Mouse (Mus musculus): ENCODE results near the gene Ung. TPM values are rescaled to one million over a fixed set of nuclear protein-coding genes. Genes with fewer than 3 reads are reported as not detected.
A peak's percentile ranks its signal among the peaks of the same experiment; 100 is the strongest.

The Ung gene
- polyA plus RNA-seq, 1 experiment from 2014 or later, result 18.1 TPM

DNA sequence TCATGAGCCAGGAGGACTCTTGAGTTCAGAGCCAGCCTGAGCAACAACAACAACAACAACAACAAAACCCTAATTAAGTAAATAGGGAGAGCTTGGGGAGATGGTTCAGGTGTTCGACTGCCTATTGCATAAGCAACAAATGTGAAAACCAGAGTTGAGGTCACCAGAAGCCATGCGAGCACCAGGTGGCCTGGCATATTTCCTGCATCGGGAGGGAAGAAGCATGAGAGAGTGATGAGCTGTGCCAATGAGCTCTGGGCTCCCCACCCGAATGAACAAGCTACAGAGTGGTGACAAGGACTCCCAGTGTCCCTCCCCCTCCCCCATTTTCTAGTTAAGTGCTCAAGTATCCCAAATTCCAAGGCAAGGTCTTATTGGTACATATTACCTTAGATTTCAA is 28.3 kb upstream of the Ung start:
- Histone ChIP-seq H3K4me2 (replicated peaks; ENCODE audit: low read depth, low read length) (no peak overlapping the region), H3K27ac (ENCODE audit: low read depth, low read length) (no peak overlapping the region), H3K27me3 (ENCODE audit: control insufficient read depth, insufficient read depth, low read length) (no peaks in the 10 kb centered on the region), H3K36me3 (ENCODE audit: control insufficient read depth, insufficient read depth, low read length) (no peaks in the 10 kb centered on the region), H3K4me3 (ENCODE audit: low read depth, low read length) (no peak overlapping the region), H3K9ac (ENCODE audit: low read depth, low read length) (no peak overlapping the region), H3K4me1 (replicated peaks; ENCODE audit: control insufficient read depth, insufficient read depth, low read length) (peaks cover 8% of the 10 kb centered on the region; the same call in 1 of the 2 replicates), H3K9me3 (ENCODE audit: control insufficient read depth, low read length) (no peaks in the 10 kb centered on the region)
- ATAC-seq (ENCODE audit: low FRiP score) (no peak), DNase-seq (ENCODE audit: low spot score) (no peak)
- WGBS, result 82% methylated on average over 4 of the region's 4 CpGs

- Histone ChIP-seq H3K27ac (ENCODE audit: low read depth, low read length) (no peak overlapping the region), H3K36me3 (ENCODE audit: control insufficient read depth, insufficient read depth, low read length) (0 out of 2 replicates have a peak, but pooled peaks cover under 1% of the 10 kb centered on the region), H3K27me3 (ENCODE audit: control insufficient read depth, insufficient read depth, low read length) (no peaks in the 10 kb centered on the region), H3K4me1 (replicated peaks; ENCODE audit: control insufficient read depth, insufficient read depth, low read length) (peaks cover 8% of the 10 kb centered on the region; the same call in 1 of the 2 replicates), H3K9ac (ENCODE audit: low read depth, low read length) (no peak overlapping the region), H3K9me3 (ENCODE audit: control insufficient read depth, low read length) (no peaks in the 10 kb centered on the region), H3K4me3 (ENCODE audit: low read depth, low read length) (no peak overlapping the region), H3K4me2 (replicated peaks; ENCODE audit: low read depth, low read length) (no peak overlapping the region)
- DNase-seq (ENCODE audit: low spot score), result no peak
- ATAC-seq (ENCODE audit: low FRiP score), result no peak
- 91% methylated on average over 1 of the region's 1 CpGs for WGBS
Measured at GRCm38 (mm10) chr5:114102807-114103206, 27.4 kb upstream of the Ung start.

- WGBS, result 74% methylated on average over 16 of the region's 16 CpGs
Measured at GRCm38 (mm10) chr5:114106391-114106935, 23.7 kb upstream of the Ung start.

GRCm38 (mm10) chr5:114113334-114113733 is 16.9 kb upstream of the Ung start:
- Histone ChIP-seq H3K9me3 (ENCODE audit: control insufficient read depth, low read length) (no peaks in the 10 kb centered on the region), H3K4me1 (replicated peaks; ENCODE audit: control insufficient read depth, insufficient read depth, low read length) (no peaks in the 10 kb centered on the region), H3K27ac (ENCODE audit: low read depth, low read length) (no peak overlapping the region), H3K36me3 (ENCODE audit: control insufficient read depth, insufficient read depth, low read length) (0 out of 2 replicates have a peak, but pooled peaks cover 7% of the 10 kb centered on the region), H3K4me2 (replicated peaks; ENCODE audit: low read depth, low read length) (no peak overlapping the region), H3K27me3 (ENCODE audit: control insufficient read depth, insufficient read depth, low read length) (no peaks in the 10 kb centered on the region), H3K4me3 (ENCODE audit: low read depth, low read length) (no peak overlapping the region), H3K9ac (ENCODE audit: low read depth, low read length) (no peak overlapping the region)
- no peak for ATAC-seq (ENCODE audit: low FRiP score)
- WGBS, result 80% methylated on average over 6 of the region's 6 CpGs
- peak; percentile 6 for DNase-seq (ENCODE audit: low spot score)

More at GRCm38 (mm10) chr5:114106391-114106935, 23.7 kb upstream of the Ung start:
- Histone ChIP-seq H3K4me3 (ENCODE audit: low read depth, low read length) (no peak overlapping the region), H3K4me2 (replicated peaks; ENCODE audit: low read depth, low read length) (no peak overlapping the region), H3K27ac (ENCODE audit: low read depth, low read length) (no peak overlapping the region), H3K9ac (ENCODE audit: low read depth, low read length) (no peak overlapping the region), H3K27me3 (ENCODE audit: control insufficient read depth, insufficient read depth, low read length) (no peaks in the 10 kb centered on the region), H3K9me3 (ENCODE audit: control insufficient read depth, low read length) (no peaks in the 10 kb centered on the region), H3K36me3 (ENCODE audit: control insufficient read depth, insufficient read depth, low read length) (0 out of 2 replicates have a peak, but pooled peaks cover 13% of the 10 kb centered on the region), H3K4me1 (replicated peaks; ENCODE audit: control insufficient read depth, insufficient read depth, low read length) (no peaks in the 10 kb centered on the region)
- no peak for ATAC-seq (ENCODE audit: low FRiP score)
- DNase-seq (ENCODE audit: low spot score), result no peak

DNA sequence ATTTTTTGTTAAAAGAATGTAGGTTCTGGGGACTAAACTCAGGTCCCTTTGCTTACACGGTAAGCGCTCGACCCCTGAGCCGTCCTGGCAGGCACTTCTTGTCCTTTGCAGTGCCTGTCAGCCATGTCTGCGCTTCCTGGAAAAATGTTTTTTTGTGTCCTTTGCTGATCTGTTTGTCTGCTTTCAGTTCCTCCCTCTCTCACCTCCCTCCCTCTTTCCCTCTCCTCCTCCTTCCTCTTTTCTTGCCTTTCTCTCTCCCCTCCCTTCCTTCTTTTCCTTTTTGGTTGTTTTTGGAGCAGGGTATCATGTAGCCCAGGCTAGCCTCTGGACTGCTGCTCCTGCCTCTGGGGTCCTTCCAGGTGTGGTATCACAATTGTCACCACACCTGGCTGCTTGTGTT is 15.2 kb upstream of the Ung start:
- ATAC-seq (ENCODE audit: low FRiP score) (no peak), DNase-seq (ENCODE audit: low spot score) (no peak)
- Histone ChIP-seq H3K9ac (ENCODE audit: low read depth, low read length) (no peak overlapping the region), H3K27me3 (ENCODE audit: control insufficient read depth, insufficient read depth, low read length) (no peaks in the 10 kb centered on the region), H3K4me3 (ENCODE audit: low read depth, low read length) (no peak overlapping the region), H3K9me3 (ENCODE audit: control insufficient read depth, low read length) (no peaks in the 10 kb centered on the region), H3K4me1 (replicated peaks; ENCODE audit: control insufficient read depth, insufficient read depth, low read length) (no peaks in the 10 kb centered on the region), H3K27ac (ENCODE audit: low read depth, low read length) (no peak overlapping the region), H3K4me2 (replicated peaks; ENCODE audit: low read depth, low read length) (no peak overlapping the region), H3K36me3 (ENCODE audit: control insufficient read depth, insufficient read depth, low read length) (no peaks in the 10 kb centered on the region)
- WGBS, result 84% methylated on average over 5 of the region's 5 CpGs

- H3K27me3 ChIP-seq (ENCODE audit: control insufficient read depth, insufficient read depth, low read length), result no peaks in the 10 kb centered on the region
- H3K9me3 ChIP-seq (ENCODE audit: control insufficient read depth, low read length), result no peaks in the 10 kb centered on the region
- 0 out of 2 replicates have a peak, but pooled peaks cover 4% of the 10 kb centered on the region for H3K36me3 ChIP-seq (ENCODE audit: control insufficient read depth, insufficient read depth, low read length)
- DNase-seq (ENCODE audit: low spot score) (no peak), ATAC-seq (ENCODE audit: low FRiP score) (no peak)
- no peak overlapping the region for H3K9ac ChIP-seq (ENCODE audit: low read depth, low read length)
- no peaks in the 10 kb centered on the region for H3K4me1 ChIP-seq (replicated peaks; ENCODE audit: control insufficient read depth, insufficient read depth, low read length)
- H3K4me2 ChIP-seq (replicated peaks; ENCODE audit: low read depth, low read length), result no peak overlapping the region
- no peak overlapping the region for H3K4me3 ChIP-seq (ENCODE audit: low read depth, low read length)
- 88% methylated on average over 7 of the region's 7 CpGs for WGBS
- no peak overlapping the region for H3K27ac ChIP-seq (ENCODE audit: low read depth, low read length)
Measured at GRCm38 (mm10) chr5:114116586-114116985, 13.6 kb upstream of the Ung start.

GRCm38 (mm10) chr5:114119806-114120205 is 10.4 kb upstream of the Ung start:
- H3K4me2 ChIP-seq (replicated peaks; ENCODE audit: low read depth, low read length), result no peak overlapping the region
- H3K4me3 ChIP-seq (ENCODE audit: low read depth, low read length), result no peak overlapping the region
- no peak overlapping the region for H3K9ac ChIP-seq (ENCODE audit: low read depth, low read length)
- no peak for DNase-seq (ENCODE audit: low spot score)
- 93% methylated on average over 4 of the region's 4 CpGs for WGBS
- no peak for ATAC-seq (ENCODE audit: low FRiP score)
- H3K9me3 ChIP-seq (ENCODE audit: control insufficient read depth, low read length), result no peaks in the 10 kb centered on the region
- H3K27me3 ChIP-seq (ENCODE audit: control insufficient read depth, insufficient read depth, low read length), result no peaks in the 10 kb centered on the region
- no peak overlapping the region for H3K27ac ChIP-seq (ENCODE audit: low read depth, low read length)
- H3K4me1 ChIP-seq (replicated peaks; ENCODE audit: control insufficient read depth, insufficient read depth, low read length), result no peaks in the 10 kb centered on the region
- H3K36me3 ChIP-seq (ENCODE audit: control insufficient read depth, insufficient read depth, low read length), result peaks cover 11% of the 10 kb centered on the region; the same call in 1 of the 2 replicates

DNA sequence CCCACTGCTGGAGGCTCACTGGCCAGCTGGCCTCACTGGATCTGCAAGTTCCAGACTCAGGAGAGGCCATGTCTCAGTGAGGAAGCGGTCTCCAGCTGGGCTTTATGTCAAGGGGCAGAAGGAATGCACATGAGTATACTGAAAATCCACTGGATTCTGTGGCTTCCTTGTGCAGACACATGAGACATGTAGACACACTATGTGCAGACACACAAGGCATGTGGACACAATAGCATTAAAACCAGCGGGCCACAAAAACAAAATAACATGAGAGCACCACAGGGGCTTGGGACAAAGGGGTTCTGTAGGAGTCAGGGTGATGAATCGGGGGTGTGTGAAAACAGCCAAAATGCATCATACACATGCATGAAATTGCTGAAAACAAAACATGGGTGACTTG is 4.2 kb upstream of the Ung start:
- Histone ChIP-seq H3K9ac (ENCODE audit: low read depth, low read length) (no peak overlapping the region), H3K4me2 (replicated peaks; ENCODE audit: low read depth, low read length) (no peak overlapping the region), H3K9me3 (ENCODE audit: control insufficient read depth, low read length) (no peaks in the 10 kb centered on the region), H3K36me3 (ENCODE audit: control insufficient read depth, insufficient read depth, low read length) (peaks cover 8% of the 10 kb centered on the region; the same call in 1 of the 2 replicates), H3K27me3 (ENCODE audit: control insufficient read depth, insufficient read depth, low read length) (no peaks in the 10 kb centered on the region), H3K4me3 (ENCODE audit: low read depth, low read length) (no peak overlapping the region), H3K27ac (ENCODE audit: low read depth, low read length) (no peak overlapping the region), H3K4me1 (replicated peaks; ENCODE audit: control insufficient read depth, insufficient read depth, low read length) (0 out of 2 replicates have a peak, but pooled peaks cover 2% of the 10 kb centered on the region)
- no peak for DNase-seq (ENCODE audit: low spot score)
- no peak for ATAC-seq (ENCODE audit: low FRiP score)
- WGBS, result 95% methylated on average over 3 of the region's 3 CpGs

GRCm38 (mm10) chr5:114126499-114127244 is 3.5 kb upstream of the Ung start:
- no peaks in the 10 kb centered on the region for H3K9me3 ChIP-seq (ENCODE audit: control insufficient read depth, low read length)
- no peak overlapping the region for H3K27ac ChIP-seq (ENCODE audit: low read depth, low read length)
- ATAC-seq (ENCODE audit: low FRiP score) (no peak), DNase-seq (ENCODE audit: low spot score) (no peak)
- H3K4me3 ChIP-seq (ENCODE audit: low read depth, low read length), result no peak overlapping the region; the same call in 1 of the 2 replicates
- no peak overlapping the region for H3K9ac ChIP-seq (ENCODE audit: low read depth, low read length)
- 0 out of 2 replicates have a peak, but pooled peaks cover 2% of the 10 kb centered on the region for H3K4me1 ChIP-seq (replicated peaks; ENCODE audit: control insufficient read depth, insufficient read depth, low read length)
- H3K27me3 ChIP-seq (ENCODE audit: control insufficient read depth, insufficient read depth, low read length), result no peaks in the 10 kb centered on the region
- H3K4me2 ChIP-seq (replicated peaks; ENCODE audit: low read depth, low read length), result peak overlapping the region; percentile 91
- peaks cover 8% of the 10 kb centered on the region; the same call in 1 of the 2 replicates for H3K36me3 ChIP-seq (ENCODE audit: control insufficient read depth, insufficient read depth, low read length)
- WGBS, result 82% methylated on average over 7 of the region's 7 CpGs

All from hindbrain, embryonic 11.5 days (tissue).